Comparison of ENCODE assay signal across 11 mouse cellular contexts in the genomic region with DNA sequence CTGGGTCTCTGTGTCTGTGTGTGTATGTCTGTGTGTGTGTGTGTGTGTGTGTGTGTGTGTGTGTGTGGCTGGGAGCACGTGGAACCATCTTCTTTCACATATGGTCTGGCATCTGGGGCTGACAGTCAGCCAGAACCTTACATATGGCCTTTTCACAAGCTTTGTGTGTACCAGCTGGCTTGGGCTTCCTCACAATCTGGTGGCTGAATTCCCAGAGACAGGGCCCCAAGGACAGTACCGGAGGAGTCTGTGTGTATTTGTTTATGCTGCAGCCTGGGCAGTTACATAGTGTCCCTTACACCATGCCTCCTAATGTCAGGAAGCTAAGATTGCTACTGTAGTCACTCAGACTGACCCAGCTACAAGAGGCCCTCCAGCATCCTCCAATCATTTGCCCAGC. TPM values are rescaled to one million over a fixed set of nuclear protein-coding genes. Genes with fewer than 3 reads are reported as not detected.
A peak's percentile ranks its signal among the peaks of the same experiment; 100 is the strongest.
DNase-seq lines count a peak whose midpoint lies in the region; ATAC-seq and TF ChIP-seq lines count a peak whose summit lies in the region.
"Had no signal": no experiment of that assay in that cellular context is flagged by ENCODE, and none has a peak within 500 bp of the region (broad histone marks: within the 10 kb centered on the region; RNA-seq: fewer than 3 reads in every experiment).

No protein-coding gene starts in this region.

- 0 out of 2 replicates have a peak overlapping the region, but pooled peaks have one; percentile 17 for H3K9ac ChIP-seq in midbrain, embryonic 12.5 days (replicated peaks)
- no peak overlapping the region for H3K9ac ChIP-seq in midbrain, embryonic 16.5 days (ENCODE audit: low read depth, low read length)
- H3K9ac ChIP-seq in intestine, postnatal 0 days (ENCODE audit: low read depth, low read length) = no peak overlapping the region
- H3K9ac ChIP-seq: heart, embryonic 12.5 days; liver, embryonic 13.5 days had no signal

- no peaks in the 10 kb centered on the region for H3K36me3 ChIP-seq in midbrain, embryonic 12.5 days
- H3K36me3 ChIP-seq in midbrain, embryonic 16.5 days (ENCODE audit: control insufficient read depth, insufficient read depth, low read length) = no peaks in the 10 kb centered on the region
- no peaks in the 10 kb centered on the region for H3K36me3 ChIP-seq in intestine, postnatal 0 days (ENCODE audit: control insufficient read depth, insufficient read depth)
- H3K36me3 ChIP-seq: heart, embryonic 12.5 days; liver, embryonic 13.5 days had no signal

- no peak overlapping the region for H3K4me2 ChIP-seq in midbrain, embryonic 12.5 days (replicated peaks)
- no peak overlapping the region for H3K4me2 ChIP-seq in midbrain, embryonic 16.5 days (ENCODE audit: low read length)
- H3K4me2 ChIP-seq in intestine, postnatal 0 days (replicated peaks; ENCODE audit: low read depth) = no peak overlapping the region
- H3K4me2 ChIP-seq: heart, embryonic 12.5 days; liver, embryonic 13.5 days had no signal

- H3K27ac ChIP-seq in midbrain, embryonic 12.5 days (replicated peaks) = no peak overlapping the region
- H3K27ac ChIP-seq in midbrain, embryonic 16.5 days (ENCODE audit: low read length) = no peak overlapping the region
- no peak overlapping the region for H3K27ac ChIP-seq in intestine, postnatal 0 days (ENCODE audit: low read depth, low read length)
- H3K27ac ChIP-seq: liver, embryonic 13.5 days had no signal

- peaks cover 10% of the 10 kb centered on the region; the same call in 1 of the 2 replicates for H3K27me3 ChIP-seq in midbrain, embryonic 12.5 days
- no peaks in the 10 kb centered on the region for H3K27me3 ChIP-seq in midbrain, embryonic 16.5 days (ENCODE audit: control insufficient read depth, insufficient read depth, low read depth, low read length)
- H3K27me3 ChIP-seq in intestine, postnatal 0 days (replicated peaks; ENCODE audit: control insufficient read depth, insufficient read depth, low read length) = no peaks in the 10 kb centered on the region
- H3K27me3 ChIP-seq: liver, embryonic 13.5 days had no signal

- H3K4me3 ChIP-seq in midbrain, embryonic 12.5 days = no peak overlapping the region
- H3K4me3 ChIP-seq in midbrain, embryonic 16.5 days (ENCODE audit: low read depth, low read length) = no peak overlapping the region
- H3K4me3 ChIP-seq in intestine, postnatal 0 days (ENCODE audit: low read depth, low read length) = no peak overlapping the region
- H3K4me3 ChIP-seq: heart, embryonic 12.5 days; liver, embryonic 13.5 days had no signal

- no peaks in the 10 kb centered on the region for H3K9me3 ChIP-seq in midbrain, embryonic 12.5 days
- no peaks in the 10 kb centered on the region for H3K9me3 ChIP-seq in midbrain, embryonic 16.5 days (replicated peaks; ENCODE audit: control insufficient read depth, low read length, poor library complexity, severe bottlenecking)
- 0 out of 2 replicates have a peak, but pooled peaks cover 2% of the 10 kb centered on the region for H3K9me3 ChIP-seq in intestine, postnatal 0 days (ENCODE audit: control insufficient read depth)
- H3K9me3 ChIP-seq: heart, embryonic 12.5 days; liver, embryonic 13.5 days had no signal

- peak; percentile 88 for DNase-seq in heart, adult 11 months
- DNase-seq in heart, adult 18-20 months = no peak
- DNase-seq in cerebellum, postnatal 10 days = peak; percentile 89 to 91
- peak; percentile 26 for DNase-seq in left cerebral cortex, postnatal 36 days (ENCODE audit: low spot score in 2 of 2)
- no peak for DNase-seq in urinary bladder, adult 18-20 months (ENCODE audit: low spot score in 2 of 2)
- DNase-seq: kidney, adult 9 months; liver, embryonic 13.5 days had no signal

- ATAC-seq in midbrain, embryonic 12.5 days (ENCODE audit: low FRiP score, low read depth) = no peak
- ATAC-seq in midbrain, embryonic 16.5 days = no peak
- no peak for ATAC-seq in intestine, postnatal 0 days

- H3K4me1 ChIP-seq in midbrain, embryonic 12.5 days = no peaks in the 10 kb centered on the region
- no peaks in the 10 kb centered on the region for H3K4me1 ChIP-seq in midbrain, embryonic 16.5 days (ENCODE audit: control insufficient read depth, insufficient read depth, low read length)
- H3K4me1 ChIP-seq in intestine, postnatal 0 days (replicated peaks; ENCODE audit: control insufficient read depth, insufficient read depth, low read length) = no peaks in the 10 kb centered on the region
- H3K4me1 ChIP-seq: heart, embryonic 12.5 days had no signal

- intact Hi-C loops in left cerebral cortex, postnatal 36 days (cut with DNase I) = no loop called here

- 75% methylated on average over 2 of the region's 2 CpGs for WGBS in midbrain, embryonic 12.5 days
- 51% methylated on average over 2 of the region's 2 CpGs for WGBS in midbrain, embryonic 16.5 days
- 51% methylated on average over 2 of the region's 2 CpGs for WGBS in intestine, postnatal 0 days

- TF ChIP-seq CTCF in intestine, postnatal 0 days (IDR thresholded peaks at IDR 0.05; ENCODE audit: low read depth) = no peak

RNA-seq across cellular contexts. Expression of a gene that starts 28.2 kb away (rescaled TPM):
- 10 to 100 TPM; 35.4 to 41.2 TPM for total RNA-seq in heart, adult 18-20 months (2021)
- polyA plus RNA-seq in midbrain, embryonic 12.5 days (2016; fragmentation: Nextera tagmentation; extraction: Ambion mirVana) = 37.3 and 37.6 TPM in 2 replicates
- polyA plus RNA-seq in midbrain, embryonic 16.5 days (2015; fragmentation: Nextera tagmentation; extraction: Ambion mirVana) = 48.6 and 49.8 TPM in 2 replicates
- 10 to 100 TPM; 73.5 to 77.9 TPM for total RNA-seq in left cerebral cortex, postnatal 36 days (2021)
- 18.0 and 19.4 TPM in 2 replicates for polyA plus RNA-seq in intestine, postnatal 0 days (2015; fragmentation: Nextera tagmentation; extraction: Ambion mirVana)

RNA-seq across cellular contexts. Expression of a gene that starts 32.9 kb away (rescaled TPM):
- total RNA-seq in heart, adult 18-20 months (2021) = 10 to 100 TPM; 56.5 to 59.8 TPM
- 108 and 120 TPM in 2 replicates for polyA plus RNA-seq in midbrain, embryonic 12.5 days (2016; fragmentation: Nextera tagmentation; extraction: Ambion mirVana)
- polyA plus RNA-seq in midbrain, embryonic 16.5 days (2015; fragmentation: Nextera tagmentation; extraction: Ambion mirVana) = 173 and 192 TPM in 2 replicates
- 100 to 1,000 TPM in 1 of 2 experiments, 10 to 100 TPM in 1; 95.3 to 108 TPM for total RNA-seq in left cerebral cortex, postnatal 36 days (2021)
- 6.6 and 6.8 TPM in 2 replicates for polyA plus RNA-seq in intestine, postnatal 0 days (2015; fragmentation: Nextera tagmentation; extraction: Ambion mirVana)

Comparison
In these comparisons a context has a peak if more than half of its experiments do, and no peak if none do; other contexts are left out.
1. DNase-seq: peak in heart, adult 11 months (single experiment), cerebellum, postnatal 10 days (2 of 2) and left cerebral cortex, postnatal 36 days (2 of 2); none in heart, adult 18-20 months (0 of 2) and urinary bladder, adult 18-20 months (0 of 2).
2. RNA of a gene that starts 32.9 kb away (polyA plus RNA-seq): 173 to 192 TPM in midbrain, embryonic 16.5 days and 108 to 120 TPM in midbrain, embryonic 12.5 days; 6.6 to 6.8 TPM in intestine, postnatal 0 days; every median in the first group is over 10 times any median in the second.